Mouse (Mus musculus) E14TG2a.4 (cell line): Measurements from ENCODE around the gene Npl.

ENCODE experiments used
- CTCF ChIP-seq: conservative IDR thresholded peaks from 2 replicates; pipeline ENCODE4 v1.5.1; 2014; ENCODE audit warnings: low read length
- NANOG ChIP-seq: IDR thresholded peaks from 2 replicates; pipeline ENCODE4 v1.6.1; 2014; ENCODE audit warnings: borderline replicate concordance, low read length, mixed read lengths
- POU5F1 ChIP-seq: IDR thresholded peaks from 2 replicates; pipeline ENCODE4 v1.6.1; 2014; ENCODE audit warnings: low read length, borderline replicate concordance

DNA sequence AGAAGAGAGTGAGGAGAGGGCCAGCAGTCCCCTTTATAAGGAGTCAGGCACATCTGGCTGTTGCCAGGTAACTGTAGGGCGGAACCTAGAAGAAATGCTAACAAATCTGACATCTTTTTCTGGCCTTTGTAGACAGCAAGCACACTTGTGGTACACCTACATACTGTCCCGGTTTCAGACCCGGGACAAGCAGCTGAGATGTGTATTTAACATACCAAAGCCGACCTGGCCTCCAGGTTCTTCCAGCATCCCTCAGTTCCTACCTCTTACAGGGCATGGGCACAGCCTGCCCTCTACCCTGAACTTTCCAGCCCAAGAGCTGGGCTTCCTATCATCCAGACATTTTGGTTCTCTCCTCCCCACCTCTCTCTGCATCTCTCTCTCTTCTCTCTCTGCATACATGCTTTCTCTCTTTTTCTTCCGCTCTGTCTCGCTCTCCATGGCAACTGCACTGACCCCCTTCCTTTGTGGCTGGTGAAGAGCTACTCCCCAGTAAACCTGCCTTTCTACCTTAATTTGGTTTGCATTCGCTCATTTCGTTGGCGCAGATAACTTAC lies 18.1 kb downstream of the Npl start:
- TF ChIP-seq CTCF, result no peak
- no peak for TF ChIP-seq NANOG
- TF ChIP-seq POU5F1, result no peak
